Mouse (Mus musculus) erythroblast, adult 5-6 weeks (primary cell): ENCODE measurements around the gene Onecut1. TPM values are rescaled to one million over a fixed set of nuclear protein-coding genes. Genes with fewer than 3 reads are reported as not detected.

Experiments
- ATAC-seq: replicated peaks from 2 replicates; pipeline ENCODE4 v1.8.0; 2016; ENCODE audit warnings: moderate number of reproducible peaks, mild to moderate bottlenecking, moderate TSS enrichment, inconsistent platforms; ENCODE audit not compliant: poor library complexity, low FRiP score, severe bottlenecking
- total RNA-seq, 2 experiments: library from RNA; stranded (forward) in 1 of 2; stranded (reverse) in 1 of 2; fragments of 150-400 nt in 1 of 2; fragments of 200-764, 138-1000 nt in 1 of 2; gene quantifications; 2 replicates each; pipeline versions ENCODE4 v1.2.3 to v1.2.4; 2015 to 2017; ENCODE audit warnings: low replicate concordance in 2 of 2

Onecut1 gene
- total RNA-seq, 2 experiments from 2014 or later: not detected

GRCm38 (mm10) chr9:74858111-74858510, 3.6 kb upstream of the Onecut1 start:
- no peak for ATAC-seq

GRCm38 (mm10) chr9:74860461-74860860, 1.3 kb upstream of the Onecut1 start:
- no peak for ATAC-seq

GRCm38 (mm10) chr9:74862096-74862780, 517 bp downstream of the Onecut1 start:
- ATAC-seq: no peak

DNA sequence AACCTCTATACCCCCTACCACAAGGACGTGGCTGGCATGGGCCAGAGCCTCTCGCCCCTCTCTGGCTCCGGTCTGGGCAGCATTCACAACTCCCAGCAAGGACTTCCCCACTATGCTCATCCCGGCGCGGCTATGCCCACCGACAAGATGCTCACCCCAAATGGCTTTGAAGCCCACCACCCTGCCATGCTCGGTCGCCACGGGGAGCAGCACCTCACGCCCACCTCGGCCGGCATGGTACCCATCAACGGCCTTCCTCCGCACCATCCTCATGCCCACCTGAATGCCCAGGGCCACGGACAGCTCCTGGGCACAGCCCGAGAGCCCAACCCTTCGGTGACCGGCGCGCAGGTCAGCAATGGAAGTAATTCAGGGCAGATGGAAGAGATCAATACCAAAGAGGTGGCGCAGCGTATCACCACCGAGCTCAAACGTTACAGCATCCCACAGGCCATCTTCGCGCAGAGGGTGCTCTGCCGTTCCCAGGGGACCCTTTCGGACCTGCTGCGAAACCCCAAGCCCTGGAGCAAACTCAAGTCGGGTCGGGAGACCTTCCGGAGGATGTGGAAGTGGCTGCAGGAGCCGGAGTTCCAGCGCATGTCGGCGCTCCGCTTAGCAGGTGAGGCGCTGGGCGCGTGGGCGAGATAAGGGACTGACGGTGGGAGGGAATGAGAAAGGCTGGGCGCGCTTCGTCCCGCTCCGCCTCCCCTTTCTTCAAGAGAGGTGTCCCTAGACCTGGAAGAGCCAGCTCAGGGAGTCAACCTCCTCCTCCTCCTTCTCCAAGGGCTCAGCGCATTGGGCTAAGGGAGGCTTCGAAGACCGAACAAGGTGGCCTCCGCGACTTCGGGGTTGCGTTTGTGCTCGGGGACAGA, 1.3 kb downstream of the Onecut1 start:
- ATAC-seq: no peak

DNA sequence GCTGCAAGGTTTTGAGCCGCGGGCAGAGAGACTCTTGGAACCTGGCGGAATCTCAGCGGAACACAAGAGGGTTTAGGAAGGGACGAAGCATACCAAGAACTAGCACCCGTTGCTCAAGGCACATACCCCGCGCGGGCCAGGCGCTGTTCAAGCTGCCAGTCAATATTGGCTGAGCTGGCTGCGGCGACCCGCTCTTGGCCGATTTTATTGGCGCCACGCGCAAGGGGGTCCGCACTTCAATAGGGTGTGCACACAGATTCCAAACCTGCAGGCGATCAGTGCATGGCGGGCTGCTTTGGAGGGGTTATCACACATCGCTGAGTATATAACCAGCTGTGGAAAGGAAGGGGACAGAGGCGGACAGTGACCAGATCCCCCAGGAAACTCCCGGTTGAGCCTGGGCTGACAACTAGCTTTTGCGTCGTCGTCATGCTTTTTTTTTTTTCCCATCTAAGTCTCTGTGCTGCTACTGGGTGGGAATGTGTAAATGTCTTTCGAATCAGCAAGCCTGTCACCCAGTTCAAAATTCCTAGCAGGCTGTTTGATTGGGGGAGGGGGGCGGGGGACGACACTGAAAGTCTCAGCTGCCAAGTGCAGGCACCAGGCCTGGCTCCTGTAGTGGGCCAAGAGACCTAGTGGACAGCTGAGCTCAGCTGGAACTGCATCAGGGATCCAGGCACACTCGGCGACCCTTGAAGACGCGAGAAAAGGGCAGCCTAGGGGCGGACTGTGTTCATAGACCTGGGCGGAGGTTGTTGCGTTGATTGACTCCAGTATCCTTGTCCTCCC, 2.1 kb downstream of the Onecut1 start:
- no peak for ATAC-seq

DNA sequence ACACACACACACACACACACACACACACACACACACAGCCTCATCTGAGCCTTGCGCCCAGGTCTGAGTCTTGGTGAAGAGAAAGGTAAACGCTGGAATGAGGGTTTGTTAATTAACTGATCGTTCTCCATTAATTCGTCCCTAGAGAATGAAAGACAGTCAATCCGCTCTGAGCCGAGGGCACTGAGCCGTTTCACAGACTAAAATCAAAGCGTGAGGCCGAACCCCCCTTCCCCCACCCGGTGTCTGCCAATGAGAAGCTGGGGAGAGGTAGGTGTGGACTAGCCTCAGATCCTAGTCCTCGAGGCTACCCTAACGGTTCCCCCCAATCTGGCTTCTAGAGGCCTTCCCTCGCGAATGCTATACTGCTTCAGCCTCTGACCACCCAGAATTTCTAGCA, 2.8 kb downstream of the Onecut1 start:
- ATAC-seq: no peak

- no peak for ATAC-seq
These were observed 5.0 kb downstream of the Onecut1 start for GRCm38 (mm10) chr9:74866596-74867313.

DNA sequence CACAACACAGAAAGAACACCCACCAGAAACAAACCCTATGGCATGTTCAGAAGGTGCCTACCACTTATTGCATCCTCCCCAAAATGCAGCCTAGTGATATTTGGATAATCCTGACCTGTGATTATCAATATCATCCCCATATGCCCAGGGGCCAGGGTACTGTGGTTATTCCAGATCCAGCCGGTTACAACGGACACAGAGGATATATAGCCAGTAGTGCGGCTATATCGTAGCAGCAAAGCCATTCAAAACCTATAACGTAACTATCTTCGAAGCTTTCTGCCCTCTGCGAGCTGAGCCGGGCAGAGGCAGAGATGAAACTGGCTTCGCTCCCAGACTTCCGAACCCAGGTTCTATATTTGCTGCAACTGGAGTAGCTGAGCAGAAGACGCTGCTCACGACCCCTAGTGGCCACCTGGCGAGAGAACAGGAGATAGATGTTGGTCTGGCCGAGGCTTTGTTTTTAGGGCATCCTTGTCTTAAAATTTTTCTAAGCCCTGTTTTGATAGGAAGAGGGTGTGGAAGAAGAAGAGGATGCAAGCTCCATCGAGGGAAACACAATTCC, 6.0 kb downstream of the Onecut1 start:
- no peak for ATAC-seq

DNA sequence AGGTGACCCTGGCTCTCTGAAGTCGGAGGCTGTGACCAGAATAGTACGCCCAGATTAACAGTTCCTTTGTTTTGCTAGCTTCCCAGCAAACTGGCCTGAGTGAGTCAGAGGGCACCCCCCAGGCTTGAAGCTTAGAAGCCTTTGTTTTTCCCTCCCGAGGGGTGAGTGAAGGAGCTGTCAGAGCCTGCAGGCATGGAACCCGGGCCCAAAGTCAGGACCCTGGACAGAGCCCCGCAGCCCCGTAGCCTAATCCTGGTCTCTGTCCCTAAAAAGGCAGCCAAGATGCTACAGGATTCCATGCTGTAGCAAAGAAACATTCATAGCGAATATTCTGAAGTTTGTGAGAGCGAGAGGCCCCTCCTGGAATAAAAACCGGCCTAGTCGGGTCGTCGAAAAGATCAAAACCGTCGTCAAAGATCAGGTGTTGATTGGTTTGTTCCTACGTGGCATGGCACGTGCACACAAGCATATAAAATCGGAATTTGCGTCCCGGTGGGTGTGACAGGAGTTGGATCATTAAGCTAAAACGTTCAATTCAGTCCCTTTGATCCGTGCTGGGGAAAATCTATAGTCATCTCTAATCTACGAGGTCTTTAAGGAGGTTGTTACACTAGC, 6.7 kb downstream of the Onecut1 start:
- no peak for ATAC-seq

DNA sequence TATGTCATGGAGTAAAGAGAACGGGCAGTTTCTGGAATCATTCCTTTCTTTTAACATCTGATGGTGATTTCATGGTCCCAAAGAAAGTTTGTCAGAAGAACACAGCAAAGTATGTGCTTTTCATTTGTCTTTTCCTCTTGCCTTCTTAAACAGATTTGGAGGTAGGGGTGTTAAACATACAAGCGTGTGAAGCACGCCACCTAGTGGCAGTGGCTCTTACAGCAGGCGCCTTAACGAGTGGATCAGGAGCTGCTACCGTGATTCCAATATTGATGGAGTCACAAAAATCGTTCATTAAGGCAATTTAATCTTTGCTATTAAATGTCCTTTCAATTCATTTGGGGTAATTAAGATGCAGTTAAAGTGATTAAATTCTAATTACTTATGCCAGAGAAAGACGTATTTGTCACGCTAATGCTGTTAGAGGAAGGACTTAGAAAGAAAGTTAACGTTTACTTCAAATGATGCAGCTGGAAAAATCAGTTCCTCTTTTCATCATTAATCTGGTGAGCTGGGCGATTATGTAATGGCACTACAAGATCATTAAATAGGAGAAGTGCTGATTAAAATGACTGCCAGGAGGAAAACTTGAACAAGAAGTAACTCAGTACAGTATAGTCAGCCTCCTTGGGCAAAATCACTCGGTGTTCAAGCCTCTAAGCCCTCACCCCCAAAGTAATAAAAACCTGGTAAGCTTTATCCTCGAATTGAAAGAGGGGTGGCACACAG, 9.4 kb downstream of the Onecut1 start:
- no peak for ATAC-seq

DNA sequence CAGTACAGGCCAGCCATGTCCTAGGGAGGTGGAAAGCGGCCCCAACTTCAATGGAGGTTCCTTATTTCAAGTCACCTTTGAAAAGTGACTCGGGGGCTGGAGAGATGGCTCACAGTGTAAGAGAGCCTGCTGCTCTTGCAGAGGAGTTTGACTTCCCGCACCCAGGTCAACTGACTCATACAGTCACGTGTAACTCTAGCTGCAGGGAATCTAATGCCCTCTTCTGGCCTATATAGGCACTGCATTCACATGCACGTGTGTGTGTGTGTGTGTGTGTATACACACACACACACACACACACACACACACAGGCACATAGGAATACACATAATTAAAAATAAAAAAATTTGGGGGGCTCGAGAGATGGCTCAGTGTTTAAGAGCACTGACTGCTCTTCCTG, 14.6 kb downstream of the Onecut1 start:
- no peak for ATAC-seq

DNA sequence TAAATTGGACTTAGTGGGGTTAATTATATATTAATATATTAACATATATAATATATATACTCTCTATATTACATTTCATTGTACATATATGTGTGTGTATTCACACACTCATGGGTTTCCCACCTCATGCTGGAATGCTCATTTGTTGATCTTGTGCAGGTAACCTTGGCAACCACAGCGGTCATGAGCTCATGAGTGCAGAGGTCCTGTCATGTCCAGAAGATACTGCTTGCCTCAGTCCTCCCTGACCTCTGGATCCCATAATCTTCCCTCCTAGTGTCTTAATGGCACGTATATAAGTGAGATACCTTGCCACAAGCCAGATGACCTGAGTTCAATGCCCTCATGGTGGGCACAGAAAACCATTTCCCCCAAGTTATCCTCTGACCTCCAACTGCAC, 16.0 kb downstream of the Onecut1 start:
- ATAC-seq: no peak

GRCm38 (mm10) chr9:74887866-74888265, 26.1 kb downstream of the Onecut1 start:
- no peak for ATAC-seq

DNA sequence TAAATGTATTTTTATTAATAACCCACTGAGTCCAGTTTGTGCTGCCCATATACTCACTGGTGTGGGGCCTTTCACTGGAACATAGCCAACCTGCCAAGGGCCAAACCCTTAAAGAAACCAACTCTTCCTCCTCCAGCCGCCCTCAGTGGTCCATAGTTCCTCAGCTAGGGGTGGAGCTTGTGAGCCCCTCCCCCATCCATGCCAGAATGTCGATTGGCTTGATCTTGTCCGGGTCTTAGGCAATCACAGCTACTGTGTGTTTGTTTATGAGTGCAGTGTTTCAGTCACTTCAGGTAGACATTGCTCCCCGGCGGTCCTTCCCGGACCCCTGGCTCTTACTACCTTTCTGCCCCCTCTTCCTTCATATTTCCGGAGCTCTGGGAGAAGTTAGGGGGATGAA, 35.0 kb downstream of the Onecut1 start:
- ATAC-seq: no peak

DNA sequence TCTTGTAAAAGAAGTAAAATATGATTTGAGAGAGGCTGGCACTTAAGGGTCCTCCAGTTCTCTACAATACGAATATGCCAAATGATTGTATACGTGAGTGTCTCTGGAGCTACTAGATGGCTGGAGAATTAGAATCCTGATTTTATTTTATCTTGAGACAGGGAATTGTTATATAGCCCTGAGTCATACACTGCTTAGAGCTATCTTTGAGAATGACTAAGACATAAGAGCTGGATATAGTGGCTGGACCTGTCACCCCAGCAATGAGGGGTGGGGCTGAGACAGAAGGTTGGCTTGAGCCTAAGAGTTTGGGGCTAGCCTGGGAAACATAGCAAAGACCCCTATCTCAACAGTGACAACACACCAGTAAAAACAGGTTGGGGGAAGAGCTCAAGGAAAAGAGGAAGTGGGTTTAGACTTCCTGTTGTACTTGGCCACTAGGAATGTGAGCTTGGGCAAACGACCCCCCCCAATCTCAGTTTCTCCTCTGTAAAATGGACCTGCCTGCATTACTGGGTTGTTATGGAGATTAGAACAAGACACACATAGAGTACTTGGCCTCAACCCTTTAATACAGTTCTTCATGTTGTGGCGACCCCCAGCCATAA, 35.8 kb downstream of the Onecut1 start:
- ATAC-seq: no peak

DNA sequence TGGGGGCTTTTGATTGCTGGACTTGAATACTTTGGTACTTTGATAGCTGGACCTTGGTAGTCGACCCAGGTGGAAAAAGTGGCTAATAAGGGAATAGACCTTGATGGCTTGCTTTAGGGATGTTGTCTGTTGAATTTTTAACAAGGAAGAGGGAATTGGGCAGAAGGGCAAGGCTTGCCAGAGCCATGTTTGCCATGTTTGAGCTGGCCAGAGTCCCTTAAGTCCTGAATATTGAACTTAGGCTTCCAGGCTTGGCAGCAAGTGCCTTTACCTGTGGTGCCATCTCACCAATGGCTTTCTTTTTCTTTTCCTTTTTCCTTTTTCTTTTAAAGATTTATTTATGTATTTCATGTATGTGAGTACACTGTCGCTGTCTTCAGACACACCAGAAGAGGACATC, 38.4 kb downstream of the Onecut1 start:
- no peak for ATAC-seq

DNA sequence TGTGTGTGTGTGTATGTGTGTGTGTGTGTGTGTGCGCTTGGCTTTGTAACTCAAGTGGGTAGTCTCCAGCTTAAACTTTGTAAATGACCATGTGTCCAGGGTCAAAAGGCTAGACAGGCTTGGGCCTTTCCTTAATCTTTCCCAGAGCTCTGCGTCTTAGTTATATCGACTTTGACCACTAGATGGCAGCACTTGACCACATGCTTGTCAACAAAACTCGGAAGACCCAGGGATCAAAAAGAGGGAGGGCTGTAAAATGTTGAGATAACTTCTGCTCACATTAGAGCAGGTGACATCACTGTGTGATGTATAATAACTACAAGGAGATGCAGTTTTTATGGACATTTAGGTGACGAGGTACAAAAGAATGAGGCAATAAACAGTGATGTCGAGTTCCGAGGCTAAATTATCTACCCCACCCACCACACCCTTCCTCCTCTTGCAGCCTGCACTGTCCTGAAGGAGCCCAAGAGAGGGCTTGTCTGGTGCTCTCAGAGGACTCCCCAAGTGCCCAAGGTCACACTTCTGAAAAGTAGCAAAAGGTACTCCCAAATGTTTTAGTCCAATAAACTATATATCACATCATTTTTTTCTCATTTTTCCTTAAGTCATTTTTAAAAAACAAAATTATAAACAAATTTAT, 43.3 kb downstream of the Onecut1 start:
- peak; percentile 77 for ATAC-seq

- no peak for ATAC-seq
These were observed 45.2 kb downstream of the Onecut1 start for GRCm38 (mm10) chr9:74906951-74907350.
